Mouse (Mus musculus) lung, adult 2 months (tissue): ENCODE results near the gene Gfod1.

Source experiments
- CTCF ChIP-seq: fragments of 200-500 bp; IDR thresholded peaks from 2 replicates; pipeline ENCODE4 v1.5.1; 2011; ENCODE audit warnings: mild to moderate bottlenecking, low read length, control low read depth; ENCODE audit not compliant: insufficient read depth
- POLR2A ChIP-seq: fragments of 200-500 bp; IDR thresholded peaks from 2 replicates; pipeline ENCODE4 v1.6.1; 2011; ENCODE audit warnings: low read depth, mild to moderate bottlenecking, control low read depth, low read length, borderline replicate concordance; ENCODE audit errors: extremely low read depth

DNA sequence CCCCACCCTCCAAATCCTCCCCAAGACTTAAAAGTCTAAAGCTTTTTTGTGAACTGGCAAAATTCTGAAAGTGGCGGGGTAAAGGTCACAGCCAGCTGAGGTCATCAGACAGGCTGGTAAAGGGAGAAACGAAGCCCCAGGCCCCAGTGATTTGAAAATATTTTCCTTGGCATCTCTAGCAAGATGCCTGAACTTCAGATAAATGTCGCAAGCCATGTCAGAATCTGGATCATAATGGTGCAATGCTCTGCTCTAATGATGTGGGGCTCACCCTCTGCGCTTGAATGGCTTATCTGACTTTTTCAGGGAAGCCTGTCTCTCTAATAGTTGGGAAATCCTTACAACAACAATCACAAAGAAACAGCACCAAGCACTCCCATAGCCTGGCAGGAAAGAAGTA is 70.6 kb downstream of the Gfod1 start:
- TF ChIP-seq POLR2A = no peak
- no peak for TF ChIP-seq CTCF
